Mouse (Mus musculus): ENCODE data around the gene Snx1.
A peak's percentile ranks its signal among the peaks of the same experiment; 100 is the strongest.

Gene Snx1

GRCm38 (mm10) chr9:66126456-66127192 lies at the start of gene Snx1, which contains the start of gene Ciao2a:
Gene Snx1 (minus strand): TSS chr9:66126587.
Gene Ciao2a (plus strand): TSS chr9:66126611.
- DNase-seq: peak; percentile 88 to 95

GRCm38 (mm10) chr9:66174985-66175384 lies 48.6 kb upstream of the Snx1 start:
- no peak for DNase-seq

GRCm38 (mm10) chr9:66173316-66173855 lies 47.0 kb upstream of the Snx1 start:
- DNase-seq: no peak

DNA sequence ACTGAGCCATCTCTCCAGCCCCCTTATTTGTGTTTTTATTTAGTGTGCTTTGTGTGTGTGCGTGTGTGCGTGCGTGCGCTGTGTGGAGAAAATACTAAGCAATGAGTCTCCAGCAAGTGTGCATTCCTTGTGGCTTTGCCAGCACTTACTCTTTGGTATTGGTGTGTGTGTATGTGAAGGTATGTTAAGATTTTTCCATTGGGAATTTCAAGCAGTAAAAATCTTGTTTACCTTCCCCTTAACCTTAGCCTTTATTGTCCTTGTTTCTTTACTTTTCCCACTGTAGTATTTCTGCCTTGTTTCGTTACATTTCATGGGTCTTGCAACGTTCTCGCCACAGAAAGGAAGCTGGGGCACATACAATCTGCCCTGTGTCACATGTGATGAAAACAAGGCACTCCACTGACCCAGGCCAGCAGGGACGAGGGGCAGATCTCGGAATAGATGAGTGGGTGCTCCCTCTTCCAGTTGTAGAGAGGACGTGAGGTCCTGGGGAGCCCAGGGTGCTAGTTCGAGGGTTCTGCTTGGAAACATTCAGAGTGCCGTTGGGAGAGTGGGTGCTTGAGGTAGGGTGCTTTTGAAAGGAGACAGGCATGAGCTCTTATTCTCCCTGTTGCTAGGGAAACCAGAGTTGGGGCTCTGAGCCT lies 45.0 kb upstream of the Snx1 start:
- DNase-seq: no peak

DNA sequence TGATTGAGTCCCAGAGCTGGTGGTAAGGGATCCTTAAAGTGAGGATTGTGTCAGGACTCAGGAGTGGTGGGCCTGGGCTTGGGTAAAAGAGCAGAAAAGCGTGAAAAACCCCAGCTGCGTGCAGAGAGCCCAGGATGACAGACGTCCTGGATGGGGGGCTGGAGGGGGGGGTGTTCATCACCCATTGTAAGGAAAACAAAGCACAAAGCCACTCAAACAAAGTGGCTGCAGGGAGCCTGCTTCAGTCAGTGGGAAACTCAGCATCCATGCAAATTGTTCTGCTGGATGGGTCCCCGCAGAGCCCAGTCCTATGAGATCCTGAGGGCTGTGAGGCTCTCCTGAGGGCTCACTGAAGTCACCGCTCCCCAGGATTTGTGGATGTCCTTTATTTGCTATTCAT lies 44.1 kb upstream of the Snx1 start:
- DNase-seq: no peak

DNA sequence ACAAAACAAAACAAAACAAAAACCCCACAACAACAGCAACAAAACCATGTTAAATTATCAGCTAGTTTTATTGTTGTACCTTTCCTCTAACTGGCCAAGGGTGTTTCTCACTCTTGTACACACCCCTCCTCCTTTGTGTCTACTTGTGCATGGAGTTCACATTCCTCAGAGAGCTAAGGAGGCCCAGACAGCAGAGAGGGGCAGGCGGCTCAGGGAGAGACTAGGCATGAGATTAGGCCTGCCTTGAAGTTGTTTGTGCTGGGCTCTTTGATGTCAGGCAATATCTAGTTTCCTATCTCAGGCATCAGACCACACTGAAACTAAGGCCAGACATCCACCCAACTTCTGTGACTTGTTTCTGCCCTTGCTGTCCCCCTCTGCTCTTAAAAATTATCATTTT lies 41.8 kb upstream of the Snx1 start:
- no peak for DNase-seq

- DNase-seq: no peak
Observed at GRCm38 (mm10) chr9:66167222-66167621, 40.8 kb upstream of the Snx1 start.

- DNase-seq: no peak
Observed at GRCm38 (mm10) chr9:66162995-66163394, 36.6 kb upstream of the Snx1 start.

GRCm38 (mm10) chr9:66160155-66160554 lies 33.8 kb upstream of the Snx1 start:
- no peak for DNase-seq

GRCm38 (mm10) chr9:66158885-66159430 lies 32.6 kb upstream of the Snx1 start:
- DNase-seq: no peak

DNA sequence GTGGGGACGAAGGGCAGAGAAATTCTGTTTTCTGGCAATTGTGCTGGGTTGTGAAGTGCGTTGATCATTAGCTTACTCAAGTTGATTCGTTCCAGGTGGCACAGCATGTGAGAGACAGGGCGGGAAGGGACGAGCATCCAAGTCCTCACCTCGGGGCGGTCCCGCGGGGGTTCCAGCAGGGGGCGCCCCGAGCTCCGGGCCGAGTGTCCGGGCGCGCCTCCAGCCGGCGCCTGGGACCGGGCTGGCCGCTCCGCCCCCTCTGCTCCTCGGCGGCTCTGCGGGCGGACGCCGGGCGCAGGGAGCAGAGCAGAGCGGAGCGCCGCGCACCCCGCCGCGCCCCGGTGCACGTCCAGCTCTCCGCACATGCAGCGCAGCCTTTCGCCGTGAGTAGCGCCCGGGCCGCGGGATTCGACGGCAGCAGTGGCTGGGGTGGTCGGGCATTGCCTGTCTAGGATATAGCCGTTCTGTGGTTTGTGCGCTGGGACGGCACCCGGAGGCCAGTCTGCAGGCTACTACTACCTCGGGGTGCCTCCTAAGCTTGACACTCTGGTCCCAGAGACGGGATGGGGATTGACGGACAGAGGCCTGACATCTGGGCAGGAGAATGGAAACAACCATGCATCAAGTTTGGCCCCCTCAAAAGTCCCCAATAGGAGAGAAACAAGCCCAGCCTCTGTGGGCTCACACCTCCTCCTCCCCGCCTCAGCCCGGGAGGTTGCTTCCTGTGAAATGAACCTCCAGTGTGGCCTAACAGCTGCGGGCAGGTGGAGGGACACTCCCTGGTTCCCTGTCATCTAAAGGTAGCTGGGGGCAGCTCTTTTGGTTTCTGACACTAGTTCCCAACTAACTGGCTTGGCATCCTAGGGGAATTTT lies 31.8 kb upstream of the Snx1 start, which contains the start of gene Dapk2:
Dapk2 (plus strand) TSS at position 266 of the 873 bp plus-strand sequence.
- DNase-seq: peak; percentile 30

DNA sequence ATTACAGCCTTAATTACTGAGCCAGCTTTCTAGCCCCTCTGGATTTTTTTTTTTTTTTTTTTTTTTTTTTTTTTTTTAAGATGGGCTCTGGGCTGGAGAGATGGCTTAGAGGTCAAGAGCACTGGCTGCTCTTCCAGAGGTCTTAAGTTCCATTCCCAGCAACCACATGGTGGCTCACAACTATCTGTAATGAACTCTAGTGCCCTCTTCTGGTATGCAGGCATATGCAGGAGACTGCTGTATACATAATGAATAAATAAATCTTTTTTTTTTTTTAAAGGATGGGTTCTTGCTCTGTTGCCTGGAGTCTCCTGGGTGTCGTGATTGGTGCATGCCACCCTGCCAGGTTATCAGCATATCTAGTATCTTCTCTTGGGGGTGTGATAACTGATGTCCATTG lies 29.1 kb upstream of the Snx1 start:
- no peak for DNase-seq

GRCm38 (mm10) chr9:66154013-66154412 lies 27.6 kb upstream of the Snx1 start:
- no peak for DNase-seq

DNA sequence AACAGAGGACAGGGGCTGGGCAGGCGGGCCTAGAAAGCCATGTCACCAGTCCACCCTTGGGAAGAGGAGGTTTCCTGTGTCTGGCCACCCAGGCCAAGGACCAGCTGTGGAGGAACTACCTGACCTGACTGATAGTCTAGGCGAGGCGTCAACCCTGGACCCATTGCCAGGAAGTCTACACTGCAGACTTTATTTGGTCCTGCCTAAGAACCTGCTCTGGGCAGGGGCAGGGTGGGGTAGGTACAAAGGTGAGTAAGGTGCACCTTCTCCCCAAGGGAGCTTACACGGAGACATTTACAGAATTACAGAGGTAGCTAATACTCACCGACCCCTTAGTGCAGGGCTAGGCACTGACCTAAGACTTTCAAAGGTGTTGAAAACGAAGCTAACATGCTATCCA lies 27.2 kb upstream of the Snx1 start:
- no peak for DNase-seq

DNA sequence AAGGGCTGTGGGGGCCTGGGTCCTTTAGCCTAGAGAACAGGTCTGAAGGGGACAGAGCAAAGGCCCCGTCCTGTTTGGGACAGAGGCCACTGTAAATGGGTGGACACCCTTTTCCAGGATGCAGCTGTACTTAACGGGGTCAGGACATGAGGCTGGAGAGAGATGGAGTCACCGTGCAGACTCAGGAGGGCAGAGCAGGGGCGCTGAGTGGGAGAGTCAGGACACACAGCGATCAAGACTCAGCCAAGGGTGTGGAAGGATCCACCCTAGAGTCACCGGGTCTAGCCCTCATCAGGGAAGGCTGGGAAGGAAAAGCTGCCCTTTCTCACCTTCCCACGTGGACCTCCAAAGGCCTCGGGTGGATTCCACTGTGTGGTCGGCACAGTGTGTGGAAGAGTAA lies 25.6 kb upstream of the Snx1 start:
- no peak for DNase-seq

DNA sequence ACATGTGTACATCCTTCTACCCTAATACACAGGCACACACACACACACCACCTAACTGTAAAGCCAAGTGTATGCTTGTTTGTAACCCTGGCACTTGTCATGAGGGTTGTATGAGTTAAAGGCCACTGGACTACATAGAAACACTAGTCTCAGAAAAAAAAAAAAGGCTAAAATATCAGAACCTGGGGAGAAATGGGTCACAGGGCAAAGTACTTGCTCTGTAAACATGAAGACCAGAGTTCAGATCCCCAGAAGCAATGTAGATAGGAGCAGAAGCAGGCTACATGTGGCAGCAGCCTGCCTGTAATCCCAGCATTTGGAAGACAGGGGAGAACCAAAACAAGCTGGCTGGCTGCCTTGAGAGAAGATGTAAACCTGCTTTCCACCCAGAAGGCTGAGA lies 19.8 kb upstream of the Snx1 start:
- DNase-seq: no peak

GRCm38 (mm10) chr9:66144248-66144647 lies 17.9 kb upstream of the Snx1 start:
- peak; percentile 22 to 24 for DNase-seq

- no peak for DNase-seq
Observed at GRCm38 (mm10) chr9:66142265-66142664, 15.9 kb upstream of the Snx1 start.

- DNase-seq: no peak
Observed at GRCm38 (mm10) chr9:66138193-66138592, 11.8 kb upstream of the Snx1 start.

GRCm38 (mm10) chr9:66135967-66136366 lies 9.6 kb upstream of the Snx1 start:
- no peak for DNase-seq

DNA sequence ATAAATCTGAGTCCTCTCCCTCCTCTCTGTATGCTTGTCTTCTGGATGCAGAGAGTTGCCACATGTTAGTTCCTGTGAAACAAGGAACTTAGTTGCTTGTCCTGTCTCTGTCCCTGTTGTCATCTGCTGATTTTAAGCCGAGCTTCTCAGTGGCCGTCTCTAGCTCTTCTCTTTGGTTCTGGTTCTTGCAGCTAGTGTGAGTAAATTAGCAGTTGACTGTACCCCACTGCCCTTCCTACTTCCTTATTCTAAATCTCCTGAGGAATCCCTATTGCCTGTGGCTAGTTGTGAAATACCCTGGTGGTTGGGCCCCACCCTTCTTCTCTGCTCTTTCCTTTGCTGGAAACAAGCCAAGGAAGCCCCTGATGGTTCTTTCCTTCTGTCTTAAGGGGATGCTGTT lies 5.1 kb upstream of the Snx1 start:
- no peak for DNase-seq

DNA sequence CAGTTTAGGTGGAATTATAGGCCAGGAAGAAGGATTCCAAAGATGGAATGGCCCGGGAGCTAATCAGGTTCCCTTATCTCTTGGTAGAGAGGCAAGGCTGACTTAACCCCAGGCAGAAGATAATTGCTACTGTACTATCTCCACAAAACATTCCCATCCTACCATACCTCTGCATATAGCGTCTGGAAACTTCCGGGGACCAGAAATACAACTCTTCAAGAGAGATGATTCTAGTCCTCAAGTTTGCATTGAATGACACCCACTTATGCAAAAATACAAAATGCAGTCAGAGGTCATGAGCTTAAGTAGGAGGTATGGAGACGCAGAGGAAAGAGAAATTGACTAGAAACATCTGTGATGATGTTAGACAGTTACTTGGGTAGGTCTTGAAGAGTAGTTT lies 1.5 kb upstream of the Snx1 start:
- DNase-seq: no peak

- no peak for DNase-seq
Observed at GRCm38 (mm10) chr9:66127193-66127546, 783 bp upstream of the Snx1 start.
